Mouse (Mus musculus): ENCODE measurements at regions not wholly inside any gene's neighbourhood (a gene's known extent, or its start where the extent isn't known, plus 50 kb on each side); places are given as distances from the start of the nearest gene placed in this dataset.

DNA sequence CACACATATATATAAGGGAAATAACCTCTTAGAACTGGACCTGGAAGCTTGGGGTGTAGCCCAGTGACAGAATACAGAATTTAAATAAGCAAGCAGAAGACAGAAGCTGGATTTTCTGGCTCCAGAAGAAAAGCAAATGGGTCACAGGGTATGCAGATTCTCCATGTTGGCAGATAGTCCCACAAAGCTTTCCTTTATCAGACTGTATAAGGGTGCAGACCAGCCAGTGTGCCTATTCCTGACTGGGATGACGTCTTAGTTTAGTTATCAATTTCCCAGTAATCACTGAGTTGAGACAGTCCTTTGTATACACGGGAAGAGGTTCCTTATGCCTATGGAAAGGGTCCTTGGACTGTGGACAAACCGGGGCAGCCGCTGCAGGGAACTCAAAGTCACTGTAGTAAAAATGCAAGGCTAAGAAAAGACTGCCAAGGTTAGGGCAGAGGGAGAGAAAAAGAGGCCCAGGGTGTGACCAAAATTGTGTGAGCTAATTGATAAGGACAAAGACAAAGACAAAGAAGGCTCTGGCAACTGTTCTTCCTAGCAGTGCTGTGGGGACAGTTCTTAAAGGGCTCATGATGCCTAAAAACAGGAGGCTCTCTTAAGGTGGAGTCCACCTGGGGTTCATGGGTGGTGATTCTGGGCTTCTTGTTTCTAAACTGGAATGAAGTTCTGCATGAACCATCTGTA, 459.7 kb upstream of the Sall1 start:
- TF ChIP-seq CTCF (IDR thresholded peaks at IDR 0.05; ENCODE audit: extremely low read depth, insufficient read depth, insufficient read length, insufficient replicate concordance) (no peak), POLR2A (IDR thresholded peaks at IDR 0.05; ENCODE audit: low read depth, low read length) (no peak)
